Mouse (Mus musculus): Measurements from ENCODE around the gene Iqcd.
A peak's percentile ranks its signal among the peaks of the same experiment; 100 is the strongest.

The Iqcd gene

GRCm38 (mm10) chr5:120571056-120571740 is 17.6 kb upstream of the Iqcd start:
- DNase-seq (ENCODE audit: low spot score in 2 of 2) = no peak

DNA sequence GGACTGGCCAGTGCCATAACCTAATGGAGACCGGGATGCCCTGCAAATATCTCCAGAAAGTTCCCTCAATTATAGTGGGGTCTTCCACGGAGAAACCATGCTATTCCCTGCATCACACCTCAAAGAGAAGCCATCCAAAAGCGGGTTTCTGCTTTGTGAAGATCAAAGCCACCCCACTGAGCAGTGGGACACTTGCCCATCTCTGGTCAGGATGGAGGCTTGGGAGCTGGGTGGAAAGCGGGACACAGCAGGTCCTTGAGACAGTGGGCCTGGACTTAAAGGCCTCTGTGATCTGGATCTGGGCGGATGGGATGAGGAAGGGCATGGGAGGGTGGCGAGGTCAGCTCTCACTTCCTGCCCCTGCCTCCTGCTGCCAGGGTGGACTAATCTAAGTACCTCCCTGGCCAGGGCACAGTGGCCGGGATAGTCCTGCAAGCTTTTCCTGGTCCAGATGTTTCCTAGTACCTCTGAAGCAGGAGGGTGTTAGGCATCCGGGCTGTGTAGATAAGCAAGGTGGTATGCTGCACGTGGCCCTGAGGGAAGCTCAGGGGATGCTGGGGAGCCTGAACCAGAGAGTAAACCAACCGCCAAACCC is 14.2 kb upstream of the Iqcd start:
- DNase-seq (ENCODE audit: low spot score in 2 of 2) = no peak

DNA sequence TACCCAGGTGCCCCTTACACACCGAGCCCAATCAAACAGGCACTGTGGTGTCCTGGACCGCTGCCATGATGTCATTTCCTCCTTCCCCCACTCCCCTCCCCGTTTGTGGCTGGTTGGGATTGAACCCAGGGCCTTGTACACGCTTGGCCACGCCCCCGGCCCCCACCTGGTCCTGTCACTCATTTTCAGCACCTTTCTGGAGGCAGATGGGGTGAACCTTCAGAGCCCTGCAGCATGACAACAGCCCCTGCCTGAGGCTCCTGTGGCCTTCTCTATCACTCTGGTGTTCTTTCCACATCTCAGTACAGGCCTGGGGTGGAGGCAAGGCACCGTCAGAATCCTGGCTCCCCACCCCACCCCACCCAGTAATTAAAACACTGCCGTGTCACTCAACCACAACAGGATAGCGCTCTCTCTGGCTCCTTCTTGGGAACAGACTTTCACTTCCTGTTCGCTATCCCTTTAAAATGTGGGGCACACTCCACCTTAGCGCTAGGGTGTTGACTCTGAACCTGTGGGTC is 12.0 kb upstream of the Iqcd start:
- DNase-seq (ENCODE audit: low spot score in 2 of 2) = peak; percentile 52 to 64

DNA sequence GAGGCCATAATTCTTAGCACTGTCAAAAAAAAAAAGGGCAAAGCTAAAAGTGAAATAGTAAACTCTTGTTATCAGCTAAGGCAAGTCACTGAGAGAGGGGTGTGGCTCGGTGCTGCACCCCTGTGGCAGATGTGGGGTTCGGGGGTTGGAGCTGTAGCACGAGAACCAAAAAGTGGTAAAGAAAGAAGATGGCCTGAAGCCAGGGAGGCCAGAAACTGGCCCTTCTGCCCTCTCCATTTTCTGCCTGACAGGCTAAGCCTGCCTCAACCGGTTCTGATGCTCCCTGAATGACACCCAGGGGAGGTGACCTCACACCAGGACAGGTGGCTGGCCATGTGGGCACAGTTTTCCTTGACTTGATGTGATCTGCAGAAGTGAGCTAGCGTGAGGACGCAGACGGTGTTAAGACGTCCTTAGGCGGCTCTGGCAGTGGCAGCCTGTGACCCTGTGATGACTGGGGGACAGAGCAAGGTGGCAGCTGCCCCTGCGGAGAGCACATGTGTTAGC is 10.8 kb upstream of the Iqcd start:
- peak; percentile 71 to 74 for DNase-seq (ENCODE audit: low spot score in 2 of 2)

DNA sequence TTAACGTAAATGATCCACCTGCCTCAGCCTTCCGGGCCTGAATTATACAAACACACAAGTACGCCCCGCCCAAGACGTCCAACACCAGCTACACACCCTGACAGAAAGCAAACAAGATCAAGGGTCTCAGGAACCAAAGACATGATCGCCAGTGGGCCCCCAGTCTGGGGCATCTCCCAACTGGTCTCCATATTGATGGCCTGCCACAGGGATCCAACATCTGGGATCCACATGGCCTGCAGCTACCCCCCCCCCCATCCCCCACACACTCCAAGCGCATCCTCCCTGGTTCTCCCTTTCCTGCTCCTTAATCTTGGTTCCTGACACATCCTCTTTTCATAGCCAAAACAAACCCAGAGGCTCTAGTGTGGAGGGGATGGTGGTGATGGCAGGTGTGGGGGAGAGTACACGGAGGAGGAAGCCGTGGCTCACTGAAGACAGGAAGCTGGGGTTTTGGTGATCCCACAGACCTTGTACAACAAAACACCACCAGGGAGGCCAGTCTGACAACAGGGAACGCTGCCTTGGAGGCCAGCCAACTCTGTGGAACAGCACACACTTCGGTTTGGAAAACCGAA is 10.2 kb upstream of the Iqcd start:
- DNase-seq (ENCODE audit: low spot score in 2 of 2) = peak; percentile 79 to 81

- peak; percentile 34 to 36 for DNase-seq (ENCODE audit: low spot score in 2 of 2)
Observed at GRCm38 (mm10) chr5:120579211-120579897, 9.5 kb upstream of the Iqcd start.

DNA sequence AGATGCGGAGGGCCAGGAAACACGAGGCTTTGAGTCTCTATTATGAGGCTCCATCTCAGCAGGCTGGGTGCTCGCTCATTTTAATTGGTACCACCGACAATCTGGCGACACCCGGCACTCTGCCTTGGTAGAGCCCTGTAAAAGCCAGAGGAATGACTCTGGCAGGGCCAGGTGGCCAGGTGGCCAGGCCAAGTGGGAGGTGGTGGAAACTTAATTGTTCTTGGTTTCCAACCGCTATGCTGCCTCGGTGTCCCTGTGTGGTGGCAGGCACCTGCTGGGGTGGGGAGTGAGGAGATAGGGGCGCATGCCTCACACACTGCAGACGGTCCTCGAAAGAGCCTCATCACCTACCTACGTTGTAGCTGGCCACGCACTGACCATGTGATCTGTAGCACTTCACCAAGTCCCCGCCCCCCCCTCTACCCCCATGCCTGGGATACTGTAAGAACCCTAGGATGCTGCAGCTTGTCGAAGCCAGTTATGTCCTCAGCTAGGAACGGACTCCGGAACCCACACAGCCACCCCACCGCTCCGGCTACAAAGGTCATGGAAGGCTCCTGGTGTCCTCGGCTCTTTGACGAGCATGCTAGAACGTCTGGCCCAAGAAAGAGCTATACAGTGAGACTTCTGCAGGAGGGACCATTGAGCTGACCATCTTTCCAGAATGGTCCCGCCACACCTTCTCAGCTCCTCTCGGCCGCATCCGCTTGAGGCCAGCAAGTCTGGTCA is 8.8 kb upstream of the Iqcd start:
- DNase-seq (ENCODE audit: low spot score in 2 of 2) = peak; percentile 51 to 53

DNA sequence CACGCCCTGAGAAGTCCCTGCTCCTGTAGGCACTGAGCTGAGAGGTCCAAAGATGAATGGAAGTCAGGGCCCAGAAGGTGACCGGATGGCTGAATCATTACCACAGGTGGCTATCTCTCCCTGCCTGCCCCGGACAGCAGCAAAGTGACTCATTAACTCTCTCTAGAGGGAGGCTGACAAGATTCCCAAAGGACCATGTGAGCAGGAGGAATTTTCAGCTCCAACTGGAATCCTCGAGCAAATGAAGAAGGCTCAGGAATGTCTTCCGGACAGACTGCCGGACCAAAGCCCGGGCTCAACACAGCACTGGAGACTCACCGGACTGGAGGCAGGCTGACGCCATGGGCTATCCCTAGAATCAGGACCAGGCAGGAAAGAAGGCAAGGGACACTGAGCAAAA is 6.8 kb upstream of the Iqcd start:
- DNase-seq (ENCODE audit: low spot score in 2 of 2) = no peak

DNA sequence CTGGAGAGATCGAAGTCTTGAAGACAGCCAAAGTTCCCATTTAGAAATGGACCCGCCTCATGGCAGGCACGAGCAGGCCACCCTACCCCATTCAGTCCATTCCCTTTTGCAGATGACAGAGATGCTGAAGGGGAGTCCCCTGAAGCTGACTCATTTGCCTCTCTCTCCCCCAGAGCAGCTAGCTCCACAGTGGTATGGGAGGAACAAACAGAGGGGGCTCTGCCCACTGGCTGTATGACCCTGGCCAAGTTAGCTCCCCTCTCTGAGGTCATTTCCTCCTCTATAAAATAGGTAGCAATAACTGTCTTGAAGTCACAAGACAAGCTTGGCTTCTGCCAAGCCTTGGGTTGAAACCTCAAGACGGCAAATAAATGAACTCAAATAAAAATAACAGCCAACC is 5.3 kb upstream of the Iqcd start:
- DNase-seq (ENCODE audit: low spot score in 2 of 2) = no peak

- DNase-seq (ENCODE audit: low spot score in 2 of 2) = no peak
Observed at GRCm38 (mm10) chr5:120584968-120585367, 3.8 kb upstream of the Iqcd start.

GRCm38 (mm10) chr5:120586741-120587615 is 1.8 kb upstream of the Iqcd start:
- DNase-seq (ENCODE audit: low spot score in 2 of 2) = no peak

GRCm38 (mm10) chr5:120587616-120587926 is 1.2 kb upstream of the Iqcd start:
- peak; percentile 50 to 58 for DNase-seq (ENCODE audit: low spot score in 2 of 2)

DNA sequence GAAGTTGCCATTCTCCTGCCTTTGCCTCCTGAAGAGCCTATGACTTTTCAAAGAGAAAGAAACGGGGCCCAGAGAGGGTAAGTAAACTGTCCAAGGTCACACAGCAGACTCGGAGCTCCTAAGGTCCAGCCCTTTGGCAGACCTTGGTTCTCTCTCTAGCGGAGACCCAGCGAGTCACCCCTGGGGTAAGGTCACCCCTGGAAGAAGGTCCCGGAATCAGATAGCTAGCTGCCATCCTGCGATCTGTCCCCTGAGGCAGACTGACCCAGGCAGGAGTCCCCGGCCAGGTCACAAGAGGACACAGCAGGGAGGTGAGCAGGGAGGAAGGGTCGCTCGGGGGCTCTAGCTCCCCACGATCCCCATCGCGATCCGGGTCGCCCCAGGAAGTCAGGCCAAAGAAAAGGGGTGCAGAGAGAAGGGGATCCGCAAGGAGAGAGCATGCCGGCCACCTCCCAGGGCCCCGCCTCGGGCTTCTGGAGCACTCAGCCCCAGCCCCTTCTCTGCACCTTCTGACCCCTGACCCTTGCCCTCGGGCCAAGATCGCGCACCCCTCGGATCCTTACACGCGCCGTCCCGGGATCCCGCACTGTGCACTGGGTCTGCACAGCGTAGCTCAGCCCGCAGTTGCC is 762 bp upstream of the Iqcd start:
- no peak for DNase-seq (ENCODE audit: low spot score in 2 of 2)

DNA sequence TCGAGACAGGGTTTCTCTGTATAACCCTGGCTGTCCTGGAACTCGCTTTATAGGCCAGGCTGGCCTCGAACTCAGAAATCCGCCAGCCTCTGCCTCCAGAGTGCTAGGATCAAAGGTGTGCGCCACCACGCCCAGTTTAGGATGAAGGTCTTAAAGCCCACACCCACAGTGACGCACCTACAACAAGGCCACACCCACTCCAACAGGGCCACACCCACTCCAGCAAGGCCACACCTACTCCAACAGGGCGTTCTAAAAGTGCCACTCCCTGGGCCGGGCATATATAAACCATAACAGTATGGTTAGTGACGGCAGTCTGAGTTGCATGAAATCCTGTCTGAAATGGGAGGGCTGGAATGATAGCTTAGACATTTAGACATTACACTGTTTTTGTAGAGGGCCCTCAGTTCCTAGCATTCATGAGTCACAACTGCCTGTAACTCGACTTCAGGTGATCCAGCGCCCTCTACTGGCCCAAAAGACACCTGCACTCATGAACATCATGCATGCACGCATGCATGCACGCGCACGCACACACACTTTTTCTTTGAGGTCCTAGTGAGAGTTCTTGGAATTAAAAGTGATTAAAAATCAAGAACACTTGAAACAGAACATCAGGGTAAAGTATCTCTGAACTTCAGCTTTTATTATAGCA is 1.7 kb downstream of the Iqcd start:
- no peak for DNase-seq (ENCODE audit: low spot score in 2 of 2)

DNA sequence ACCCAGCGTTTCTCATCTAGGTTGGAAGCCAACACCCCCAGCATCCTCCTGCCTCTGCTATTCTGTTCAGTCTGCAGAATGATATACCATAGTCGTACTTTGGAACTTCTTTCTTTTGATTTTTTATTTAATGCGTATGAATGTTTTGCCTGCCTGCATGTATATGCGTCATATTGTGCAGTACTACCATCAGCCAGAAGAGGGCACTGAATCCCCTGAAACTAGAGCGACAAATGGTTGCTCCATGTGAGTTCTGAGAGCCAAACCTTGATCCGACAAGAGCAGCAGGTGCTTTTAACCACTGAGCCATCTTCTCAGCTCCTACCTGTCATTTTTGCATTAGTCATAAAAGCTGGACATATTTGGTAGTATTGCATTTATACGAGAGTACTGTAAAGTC is 3.3 kb downstream of the Iqcd start:
- DNase-seq (ENCODE audit: low spot score in 2 of 2) = no peak

GRCm38 (mm10) chr5:120594485-120594884 is 5.7 kb downstream of the Iqcd start:
- DNase-seq (ENCODE audit: low spot score in 2 of 2) = no peak

DNA sequence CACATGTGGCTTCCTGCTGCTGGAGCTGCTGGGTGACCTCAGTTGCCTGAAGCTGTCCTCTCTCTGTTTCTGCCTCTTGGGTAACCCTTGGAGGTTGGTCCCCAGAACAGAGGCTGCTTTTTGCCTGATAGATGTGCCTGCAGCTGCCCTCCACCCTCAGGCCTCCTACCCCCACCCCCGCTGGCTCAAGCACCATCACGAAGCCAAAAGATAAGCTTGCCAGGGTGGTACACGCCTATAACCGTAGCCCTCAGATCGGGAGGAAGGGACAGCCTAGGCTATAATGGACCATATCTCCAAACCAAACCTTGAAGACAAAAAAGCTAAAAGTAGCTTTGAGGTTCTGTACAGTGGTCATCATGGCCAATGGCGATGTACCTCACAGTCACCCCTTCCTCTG is 10.8 kb downstream of the Iqcd start:
- DNase-seq (ENCODE audit: low spot score in 2 of 2) = no peak

- DNase-seq (ENCODE audit: low spot score in 2 of 2) = no peak
Observed at GRCm38 (mm10) chr5:120600946-120601668, 12.3 kb downstream of the Iqcd start.

DNA sequence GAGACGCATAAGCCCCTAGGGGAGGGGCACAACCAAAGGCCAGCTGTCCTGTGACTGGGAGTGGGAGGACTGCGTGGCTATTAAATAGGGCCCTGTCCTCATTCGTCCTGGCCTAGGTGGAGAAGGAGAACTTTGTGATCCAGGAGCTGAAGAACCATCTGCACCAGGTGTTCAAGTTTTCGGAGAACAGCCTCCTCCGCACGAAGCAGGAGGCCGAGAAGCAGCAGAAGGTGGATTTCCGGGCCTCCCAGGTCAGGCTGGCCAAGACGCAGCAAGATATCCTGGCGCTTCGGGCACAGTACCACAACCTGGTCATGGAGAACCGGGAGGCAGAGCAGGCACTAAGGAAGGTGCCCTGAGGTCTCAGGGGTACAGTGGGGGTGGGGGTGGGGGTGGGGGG is 13.4 kb downstream of the Iqcd start:
- DNase-seq (ENCODE audit: low spot score in 2 of 2) = no peak
